10 mouse cellular contexts compared by ENCODE assay signal in the genomic region with DNA sequence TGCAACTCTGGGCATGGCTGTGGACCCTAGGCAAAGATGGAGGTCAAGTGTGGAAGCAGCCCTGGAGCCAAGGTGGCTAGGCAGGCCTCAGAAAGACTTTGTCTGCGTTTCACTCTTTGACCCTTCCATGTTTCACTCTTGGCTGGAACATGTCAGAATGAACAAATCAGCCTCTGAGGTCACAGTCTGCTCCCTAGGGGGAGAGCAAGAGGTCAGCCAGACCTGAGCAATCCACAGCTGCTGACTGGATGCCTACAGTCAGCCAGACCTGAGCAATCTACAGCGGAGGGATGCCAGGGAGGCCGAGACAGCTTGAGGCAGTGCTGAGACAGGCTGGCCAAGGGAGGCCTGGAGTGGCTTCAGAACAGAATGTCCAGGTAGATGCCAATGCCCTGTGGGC. TPM values are rescaled to one million over a fixed set of nuclear protein-coding genes. Genes with fewer than 3 reads are reported as not detected.
DNase-seq lines count a peak whose midpoint lies in the region; ATAC-seq lines count a peak whose summit lies in the region.
"Had no signal": no experiment of that assay in that cellular context is flagged by ENCODE, and none has a peak within 500 bp of the region (broad histone marks: within the 10 kb centered on the region; RNA-seq: fewer than 3 reads in every experiment).

No protein-coding gene starts in this region.

- H3K4me1 ChIP-seq in midbrain, embryonic 10.5 days, result peaks cover 8% of the 10 kb centered on the region; the same call in 1 of the 2 replicates
- no peaks in the 10 kb centered on the region for H3K4me1 ChIP-seq in midbrain, embryonic 13.5 days (replicated peaks)

- no peak overlapping the region for H3K9ac ChIP-seq in midbrain, embryonic 13.5 days (replicated peaks)

- no peak for ATAC-seq in midbrain, embryonic 13.5 days
- ATAC-seq in activated CD4-positive, CD25-positive, alpha-beta regulatory T cell, adult 4 months, result no peak
- no peak for ATAC-seq in frontal cortex, adult (ENCODE audit: low TSS enrichment)

- no peaks in the 10 kb centered on the region for H3K27me3 ChIP-seq in midbrain, embryonic 10.5 days (ENCODE audit: low read depth, poor library complexity, severe bottlenecking)
- H3K27me3 ChIP-seq in midbrain, embryonic 13.5 days, result no peaks in the 10 kb centered on the region

- H3K27ac ChIP-seq in midbrain, embryonic 10.5 days (replicated peaks), result no peak overlapping the region
- no peak overlapping the region for H3K27ac ChIP-seq in midbrain, embryonic 13.5 days

- no peak overlapping the region for H3K4me2 ChIP-seq in midbrain, embryonic 13.5 days (replicated peaks)

- peak; percentile 30 for DNase-seq in midbrain, embryonic 10.5 days (ENCODE audit: low spot score)
- peak; percentile 77 for DNase-seq in embryo, embryonic 11 days
- DNase-seq in kidney, adult 8-10 months, result peak; percentile 85
- DNase-seq in testis, postnatal 10 days (ENCODE audit: low spot score), result peak; percentile 73
- no peak for DNase-seq in left cerebral cortex, adult 18-20 months (ENCODE audit: low spot score in 2 of 2)

- 70% methylated on average over 3 of the region's 3 CpGs for WGBS in midbrain, embryonic 10.5 days
- WGBS in midbrain, embryonic 13.5 days, result 71% methylated on average over 3 of the region's 3 CpGs

- H3K4me3 ChIP-seq in midbrain, embryonic 10.5 days, result no peak overlapping the region
- no peak overlapping the region for H3K4me3 ChIP-seq in midbrain, embryonic 13.5 days (replicated peaks)

- H3K36me3 ChIP-seq in midbrain, embryonic 10.5 days, result no peaks in the 10 kb centered on the region
- H3K36me3 ChIP-seq in midbrain, embryonic 13.5 days, result no peaks in the 10 kb centered on the region

- peaks cover 34% of the 10 kb centered on the region for H3K9me3 ChIP-seq in midbrain, embryonic 10.5 days (replicated peaks)
- H3K9me3 ChIP-seq in midbrain, embryonic 13.5 days, result peaks cover 22% of the 10 kb centered on the region

RNA-seq across cellular contexts. Expression of gene Dpep1, which starts 4.7 kb away (rescaled TPM):
- polyA plus RNA-seq in midbrain, embryonic 10.5 days (2016; fragmentation: Nextera tagmentation; extraction: Ambion mirVana), result 4.3 and 5.7 TPM in 2 replicates
- polyA plus RNA-seq in midbrain, embryonic 13.5 days (2015; fragmentation: Nextera tagmentation; extraction: Ambion mirVana), result not detected in 2 replicates
- not detected for polyA plus RNA-seq in activated CD4-positive, CD25-positive, alpha-beta regulatory T cell, adult 4 months (2017; shearing (Covaris generic))
- not detected for total RNA-seq in left cerebral cortex, adult 18-20 months (2021)
- total RNA-seq: hematopoietic stem cell, adult 5-6 weeks had no signal
- polyA plus RNA-seq: cortical plate, adult 2 months had no signal

RNA-seq across cellular contexts. Expression of gene Sult5a1, which starts 23.3 kb away (rescaled TPM):
- polyA plus RNA-seq in midbrain, embryonic 10.5 days (2016; fragmentation: Nextera tagmentation; extraction: Ambion mirVana), result 3.6 and 3.8 TPM in 2 replicates
- 0.77 and 1.0 TPM in 2 replicates for polyA plus RNA-seq in midbrain, embryonic 13.5 days (2015; fragmentation: Nextera tagmentation; extraction: Ambion mirVana)
- not detected for polyA plus RNA-seq in activated CD4-positive, CD25-positive, alpha-beta regulatory T cell, adult 4 months (2017; shearing (Covaris generic))
- under 1 TPM in 1 of 2 experiments, not detected in 1; 0.51 TPM for total RNA-seq in left cerebral cortex, adult 18-20 months (2021)
- total RNA-seq: hematopoietic stem cell, adult 5-6 weeks had no signal

RNA-seq across cellular contexts. Expression of gene Chmp1a, which starts 31.2 kb away (rescaled TPM):
- 139 and 156 TPM in 2 replicates for polyA plus RNA-seq in midbrain, embryonic 10.5 days (2016; fragmentation: Nextera tagmentation; extraction: Ambion mirVana)
- polyA plus RNA-seq in midbrain, embryonic 13.5 days (2015; fragmentation: Nextera tagmentation; extraction: Ambion mirVana), result 196 and 212 TPM in 2 replicates
- polyA plus RNA-seq in activated CD4-positive, CD25-positive, alpha-beta regulatory T cell, adult 4 months (2017; shearing (Covaris generic)), result 100 to 1,000 TPM; 108 to 109 TPM
- 100 to 1,000 TPM in 1 of 2 experiments, 10 to 100 TPM in 1; 88.7 to 103 TPM for total RNA-seq in left cerebral cortex, adult 18-20 months (2021)

RNA-seq across cellular contexts. Expression of gene Spata33, which starts 31.2 kb away (rescaled TPM):
- 6.1 TPM in 2 replicates for polyA plus RNA-seq in midbrain, embryonic 10.5 days (2016; fragmentation: Nextera tagmentation; extraction: Ambion mirVana)
- 6.5 and 7.2 TPM in 2 replicates for polyA plus RNA-seq in midbrain, embryonic 13.5 days (2015; fragmentation: Nextera tagmentation; extraction: Ambion mirVana)
- polyA plus RNA-seq in activated CD4-positive, CD25-positive, alpha-beta regulatory T cell, adult 4 months (2017; shearing (Covaris generic)), result not detected
- total RNA-seq in left cerebral cortex, adult 18-20 months (2021), result 1 to 10 TPM; 5.9 to 9.8 TPM
- total RNA-seq: hematopoietic stem cell, adult 5-6 weeks had no signal

RNA-seq across cellular contexts. Expression of gene Cdk10, which starts 43.3 kb away (rescaled TPM):
- 41.4 and 42.0 TPM in 2 replicates for polyA plus RNA-seq in midbrain, embryonic 10.5 days (2016; fragmentation: Nextera tagmentation; extraction: Ambion mirVana)
- polyA plus RNA-seq in midbrain, embryonic 13.5 days (2015; fragmentation: Nextera tagmentation; extraction: Ambion mirVana), result 48.3 and 48.7 TPM in 2 replicates
- 10 to 100 TPM; 12.0 to 21.3 TPM for polyA plus RNA-seq in activated CD4-positive, CD25-positive, alpha-beta regulatory T cell, adult 4 months (2017; shearing (Covaris generic))
- 10 to 100 TPM; 94.7 to 98.6 TPM for total RNA-seq in left cerebral cortex, adult 18-20 months (2021)

Comparison
In these comparisons a context has a peak if more than half of its experiments do, and no peak if none do; other contexts are left out.
1. DNase-seq: peak in midbrain, embryonic 10.5 days (single experiment), embryo, embryonic 11 days (single experiment), kidney, adult 8-10 months (2 of 2) and testis, postnatal 10 days (single experiment); none in left cerebral cortex, adult 18-20 months (0 of 2).